Mouse (Mus musculus) embryonic facial prominence, embryonic 11.5 days (tissue): ENCODE data around the gene Il1f8. TPM values are rescaled to one million over a fixed set of nuclear protein-coding genes. Genes with fewer than 3 reads are reported as not detected.
"Not testable (repeated sequence)": the region's sequence is repeated elsewhere in the genome, so short reads cannot be mapped to it uniquely, and the experiment has no call there.

Source experiments
- ATAC-seq: fragments of 200-750 bp; cut with Nextera tagmentation; replicated peaks from 2 replicates; pipeline ENCODE4 v1.8.0; 2017; ENCODE audit warnings: low read depth; ENCODE audit not compliant: insufficient number of reproducible peaks, low FRiP score, low TSS enrichment
- DNase-seq: peaks from one replicate; pipeline ENCODE4 v3.0.0-alpha.2; 2015; ENCODE audit warnings: low spot score
- H3K27ac ChIP-seq: fragments of 300-500 bp; sonication (generic); replicated peaks from 2 replicates; pipeline ENCODE4 v1.5.1; 2014; ENCODE audit warnings: mild to moderate bottlenecking, low read depth, low read length, control low read depth
- H3K27me3 ChIP-seq: fragments of 300-500 bp; sonication (generic); 2 replicates; pipeline ENCODE4 v1.6.1; 2014; ENCODE audit warnings: mild to moderate bottlenecking, low read length, moderate library complexity, mixed read lengths; ENCODE audit not compliant: control insufficient read depth, insufficient read depth
- H3K36me3 ChIP-seq: fragments of 300-500 bp; sonication (generic); replicated peaks from 2 replicates; pipeline ENCODE4 v1.6.1; 2014; ENCODE audit warnings: low read depth, mild to moderate bottlenecking, low read length, moderate library complexity, mixed read lengths; ENCODE audit not compliant: control insufficient read depth, insufficient read depth
- H3K4me1 ChIP-seq: fragments of 300-500 bp; sonication (generic); 2 replicates; pipeline ENCODE4 v1.6.1; 2014; ENCODE audit warnings: low read length, mixed read lengths; ENCODE audit not compliant: control insufficient read depth, insufficient read depth
- H3K4me2 ChIP-seq: fragments of 300-500 bp; sonication (generic); 2 replicates; pipeline ENCODE4 v1.6.1; 2014; ENCODE audit warnings: low read depth, mild to moderate bottlenecking, control low read depth, low read length, moderate library complexity
- H3K4me3 ChIP-seq: fragments of 300-500 bp; sonication (generic); 2 replicates; pipeline ENCODE4 v1.5.1; 2014; ENCODE audit warnings: low read depth, low read length, control low read depth
- H3K9ac ChIP-seq: fragments of 300-500 bp; sonication (generic); replicated peaks from 2 replicates; pipeline ENCODE4 v1.6.1; 2014; ENCODE audit warnings: mild to moderate bottlenecking, control low read depth, low read length
- H3K9me3 ChIP-seq: fragments of 300-500 bp; sonication (generic); replicated peaks from 2 replicates; pipeline ENCODE4 v1.6.1; 2016; ENCODE audit warnings: mild to moderate bottlenecking, low read length, inconsistent platforms, mixed read lengths; ENCODE audit not compliant: control insufficient read depth
- WGBS: fragments of 180-500 bp; shearing (Covaris S2); extraction: QIAGEN DNeasy Blood & Tissue Kit; methylation state at CpG from one replicate; pipeline ENCODE4 v1.1.7; 2014; 5-methylcytosine and 5-hydroxymethylcytosine counted together
- polyA plus RNA-seq: library from polyadenylated mRNA; unstranded; fragments of >200 nt; fragmentation: Nextera tagmentation; extraction: Ambion mirVana; gene quantifications from 2 replicates; pipeline ENCODE4 v1.2.1, GENCODE M21; 2014

The Il1f8 gene
- not detected in 2 replicates for polyA plus RNA-seq

- no peaks in the 10 kb centered on the region for H3K4me1 ChIP-seq
- DNase-seq (no peak), ATAC-seq (no peak)
- H3K4me2 ChIP-seq = no peak within 1 kb of the TSS
- H3K36me3 ChIP-seq = no peaks in the 10 kb centered on the region
- H3K4me3 ChIP-seq = no peak within 1 kb of the TSS
- no peaks in the 10 kb centered on the region for H3K9me3 ChIP-seq
- WGBS = 86% methylated on average over 2 of the region's 2 CpGs
- no peak within 1 kb of the TSS for H3K27ac ChIP-seq
- H3K27me3 ChIP-seq = no peaks in the 10 kb centered on the region
- no peak within 1 kb of the TSS for H3K9ac ChIP-seq
These were observed at the start of gene Il1f8 for GRCm38 (mm10) chr2:24152861-24153260. Gene Il1f8, plus strand, starts transcription at chr2:24153161.

DNA sequence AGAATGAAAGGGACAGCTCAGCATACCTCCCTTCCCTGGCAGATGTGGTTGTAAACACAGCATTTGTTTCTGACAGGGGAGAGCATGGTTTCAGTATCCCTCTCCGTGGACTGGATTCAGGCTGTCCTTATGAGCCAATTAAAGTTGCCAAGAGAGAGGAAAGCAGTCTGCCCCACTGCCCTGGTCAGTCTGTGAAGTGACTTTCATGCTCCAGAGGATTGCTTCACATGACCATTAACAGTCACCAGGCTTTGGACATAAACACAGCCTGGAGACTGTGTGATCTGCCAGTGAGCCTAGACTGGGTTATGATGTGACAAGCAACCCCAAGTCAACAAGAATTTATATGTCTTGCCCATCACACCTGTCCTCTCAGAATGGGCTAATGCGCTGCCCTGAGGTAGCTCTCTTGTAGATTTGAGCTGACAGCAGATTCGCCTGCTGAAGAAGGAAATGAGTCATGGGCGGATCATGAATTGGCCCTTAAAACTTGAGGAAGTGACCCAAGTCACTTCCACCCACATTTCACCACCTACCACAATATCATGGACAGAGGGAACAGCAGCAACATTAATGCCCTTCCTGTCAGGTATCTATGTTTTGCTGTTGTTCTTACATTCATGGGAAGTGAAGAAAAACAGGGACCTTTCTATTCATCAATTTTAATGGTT lies 49.2 kb upstream of the Il1f8 start:
- Histone ChIP-seq H3K4me2 (no peak overlapping the region), H3K4me1 (no peaks in the 10 kb centered on the region), H3K9me3 (no peaks in the 10 kb centered on the region), H3K27me3 (no peaks in the 10 kb centered on the region), H3K36me3 (no peaks in the 10 kb centered on the region), H3K9ac (no peak overlapping the region), H3K4me3 (no peak overlapping the region), H3K27ac (no peak overlapping the region)
- 71% methylated on average over 4 of the region's 4 CpGs for WGBS
- DNase-seq = no peak
- ATAC-seq = no peak

DNA sequence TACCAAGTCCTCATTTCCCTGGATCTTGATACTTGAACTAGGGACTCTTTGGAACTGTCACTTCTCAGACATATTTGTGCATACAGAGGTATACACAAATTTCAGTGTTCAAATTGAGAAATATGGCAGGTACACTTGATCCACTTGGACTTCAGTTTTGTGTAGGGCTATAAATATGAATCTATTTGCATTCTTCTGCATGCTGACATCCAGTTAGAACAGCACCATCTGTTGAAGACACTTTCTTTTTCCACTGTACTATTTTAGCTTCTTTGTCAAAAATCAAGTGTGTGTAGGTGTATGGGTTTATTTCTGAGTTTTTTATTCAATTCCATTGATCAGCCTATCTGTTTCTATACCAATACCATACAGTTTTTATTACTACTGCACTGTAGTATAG lies 43.9 kb upstream of the Il1f8 start:
- no peaks in the 10 kb centered on the region for H3K4me1 ChIP-seq
- DNase-seq (no peak), ATAC-seq (no peak)
- H3K27ac ChIP-seq = no peak overlapping the region
- H3K9me3 ChIP-seq = no peaks in the 10 kb centered on the region
- no peaks in the 10 kb centered on the region for H3K27me3 ChIP-seq
- H3K4me2 ChIP-seq = no peak overlapping the region
- H3K36me3 ChIP-seq = no peaks in the 10 kb centered on the region
- no peak overlapping the region for H3K9ac ChIP-seq
- no peak overlapping the region for H3K4me3 ChIP-seq

DNA sequence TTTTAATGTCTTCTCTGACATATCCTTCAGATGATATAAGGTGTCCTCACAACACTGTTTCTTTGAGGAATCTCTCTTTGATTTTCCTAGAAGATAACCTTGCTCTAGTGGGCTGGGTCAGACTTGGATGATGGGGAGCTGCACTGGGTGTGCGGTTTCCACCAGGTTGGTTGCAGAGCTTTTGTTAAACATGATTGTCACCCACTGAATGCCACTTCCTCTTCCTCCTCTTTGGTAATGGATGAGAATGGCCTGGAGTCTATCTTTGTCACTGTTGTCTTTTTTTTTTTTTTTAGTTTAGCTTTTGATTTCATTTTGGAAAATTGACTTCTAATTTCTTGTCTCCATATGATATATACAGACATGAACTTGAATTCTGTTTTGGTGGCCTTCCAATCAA lies 18.6 kb upstream of the Il1f8 start:
- Histone ChIP-seq H3K9ac (no peak overlapping the region), H3K4me3 (no peak overlapping the region), H3K36me3 (no peaks in the 10 kb centered on the region), H3K4me2 (no peak overlapping the region), H3K27me3 (no peaks in the 10 kb centered on the region), H3K9me3 (no peaks in the 10 kb centered on the region), H3K27ac (no peak overlapping the region), H3K4me1 (no peaks in the 10 kb centered on the region)
- 90% methylated on average over 1 of the region's 1 CpGs for WGBS
- no peak for ATAC-seq
- DNase-seq = no peak

DNA sequence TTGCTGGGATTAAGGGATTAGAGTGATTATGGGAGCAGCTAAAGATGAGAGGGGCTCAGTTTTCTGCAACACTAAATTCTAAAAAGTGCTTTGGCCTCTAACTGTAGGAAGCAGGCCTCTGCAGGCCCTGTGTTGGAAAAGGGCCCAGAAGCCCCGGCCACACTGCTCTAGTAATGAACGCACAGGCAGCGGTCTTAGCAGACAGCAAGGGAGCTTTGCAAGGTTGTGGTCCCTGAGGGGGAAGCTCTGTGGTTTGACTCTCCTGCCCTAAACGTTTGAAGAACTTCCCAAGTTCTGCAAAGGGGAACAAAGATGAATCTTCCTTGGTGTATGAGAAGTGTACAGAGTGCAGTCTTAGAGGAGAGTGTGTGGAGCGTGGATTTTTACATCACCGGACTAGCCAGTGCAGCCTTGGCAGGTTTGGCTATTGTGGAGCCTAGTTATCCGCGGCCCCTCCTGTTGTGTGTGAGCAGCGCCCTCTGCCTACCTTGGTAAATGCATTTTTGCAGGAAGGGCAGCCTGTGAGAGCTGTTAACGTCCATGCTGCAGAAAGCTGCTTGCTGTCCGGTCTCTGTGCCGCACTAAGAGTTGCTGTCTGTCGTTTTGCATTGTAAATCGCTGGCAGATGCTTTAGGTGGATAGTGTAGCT lies 28.8 kb downstream of the Il1f8 start:
- H3K36me3 ChIP-seq, H3K27ac ChIP-seq, H3K27me3 ChIP-seq, H3K4me3 ChIP-seq, H3K4me2 ChIP-seq, H3K4me1 ChIP-seq, H3K9ac ChIP-seq, H3K9me3 ChIP-seq: not testable (repeated sequence)
- 0 out of 2 replicates have a peak, but pooled peaks have one; percentile 44 for ATAC-seq
- WGBS = 16% methylated on average over 14 of the region's 14 CpGs
- peak; percentile 72 for DNase-seq

DNA sequence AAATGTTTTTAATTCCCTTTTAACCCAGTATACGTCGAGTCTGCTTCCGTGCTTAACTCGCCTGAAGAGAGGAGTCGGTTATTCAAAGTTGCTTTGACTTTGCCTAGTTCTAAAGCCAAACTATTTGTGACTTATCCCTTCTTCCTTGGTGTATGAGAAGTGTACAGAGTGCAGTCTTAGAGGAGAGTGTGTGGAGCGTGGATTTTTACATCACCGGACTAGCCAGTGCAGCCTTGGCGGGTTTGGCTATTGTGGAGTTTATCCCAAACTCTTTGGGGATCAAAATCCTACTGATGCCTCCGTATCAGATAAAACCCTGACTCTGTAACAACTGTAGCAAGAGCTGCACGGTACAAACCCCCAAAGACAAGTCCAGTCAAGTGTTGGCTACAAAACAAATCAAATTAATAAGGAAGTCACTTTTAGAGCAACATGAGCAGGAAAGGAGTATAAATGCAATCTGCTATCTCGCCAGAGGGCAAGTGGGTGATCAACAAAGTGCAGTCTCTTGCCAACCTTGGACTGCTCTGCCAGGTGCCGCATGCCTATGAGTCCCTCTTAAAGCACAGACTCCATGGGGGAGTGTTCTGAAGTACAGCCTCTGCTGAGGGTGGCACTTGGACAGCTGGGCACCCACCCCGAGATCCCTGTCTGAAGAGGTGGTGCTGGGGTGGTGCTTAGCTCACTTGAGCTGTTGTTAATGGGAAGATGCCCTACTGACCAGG lies 29.6 kb downstream of the Il1f8 start:
- not testable (repeated sequence) for H3K9ac ChIP-seq, H3K4me1 ChIP-seq, ATAC-seq, H3K36me3 ChIP-seq, H3K4me3 ChIP-seq, H3K27me3 ChIP-seq, H3K4me2 ChIP-seq, H3K27ac ChIP-seq, DNase-seq, H3K9me3 ChIP-seq
- WGBS = 63% methylated on average over 13 of the region's 13 CpGs

DNA sequence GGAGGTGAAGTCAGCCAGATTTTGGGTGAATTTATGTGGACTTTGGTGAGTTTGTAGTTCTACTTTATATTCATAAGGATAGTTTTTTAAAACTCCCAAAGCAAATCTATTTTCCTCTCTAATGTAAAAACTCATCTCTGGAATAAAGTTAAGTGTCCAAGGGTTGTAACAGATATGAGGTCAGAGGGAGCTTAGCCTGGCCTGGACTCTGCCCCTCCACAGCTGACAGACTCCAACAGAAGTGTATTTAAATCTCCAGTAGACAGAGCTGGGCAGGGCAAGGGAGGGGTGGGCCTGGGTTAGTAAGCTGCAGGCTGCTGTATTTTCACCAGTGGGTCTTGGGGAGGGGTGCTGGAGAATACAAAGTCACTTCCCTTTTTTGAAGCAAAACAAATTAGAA lies 31.1 kb downstream of the Il1f8 start:
- H3K9ac ChIP-seq, H3K4me2 ChIP-seq, H3K4me1 ChIP-seq, H3K36me3 ChIP-seq, H3K4me3 ChIP-seq, H3K27me3 ChIP-seq, ATAC-seq, DNase-seq, H3K9me3 ChIP-seq, H3K27ac ChIP-seq: not testable (repeated sequence)

- 86% methylated on average over 1 of the region's 1 CpGs for WGBS
- Histone ChIP-seq H3K4me1 (no peaks in the 10 kb centered on the region), H3K4me3 (no peak within 1 kb of the TSS)
These were observed 33.2 kb downstream of the Il1f8 start, which contains the start of gene Il1f9 for GRCm38 (mm10) chr2:24186176-24186575. Gene Il1f9, plus strand, starts transcription at chr2:24186476.

More at GRCm38 (mm10) chr2:24186176-24186575, 33.2 kb downstream of the Il1f8 start, which contains the start of gene Il1f9:
- no peak for ATAC-seq
- Histone ChIP-seq H3K27ac (no peak within 1 kb of the TSS), H3K36me3 (no peaks in the 10 kb centered on the region), H3K9ac (no peak within 1 kb of the TSS), H3K4me2 (no peak within 1 kb of the TSS), H3K27me3 (no peaks in the 10 kb centered on the region), H3K9me3 (no peaks in the 10 kb centered on the region)
- DNase-seq = no peak
